Mouse (Mus musculus): ENCODE data around the gene Mthfd2l.

DNA sequence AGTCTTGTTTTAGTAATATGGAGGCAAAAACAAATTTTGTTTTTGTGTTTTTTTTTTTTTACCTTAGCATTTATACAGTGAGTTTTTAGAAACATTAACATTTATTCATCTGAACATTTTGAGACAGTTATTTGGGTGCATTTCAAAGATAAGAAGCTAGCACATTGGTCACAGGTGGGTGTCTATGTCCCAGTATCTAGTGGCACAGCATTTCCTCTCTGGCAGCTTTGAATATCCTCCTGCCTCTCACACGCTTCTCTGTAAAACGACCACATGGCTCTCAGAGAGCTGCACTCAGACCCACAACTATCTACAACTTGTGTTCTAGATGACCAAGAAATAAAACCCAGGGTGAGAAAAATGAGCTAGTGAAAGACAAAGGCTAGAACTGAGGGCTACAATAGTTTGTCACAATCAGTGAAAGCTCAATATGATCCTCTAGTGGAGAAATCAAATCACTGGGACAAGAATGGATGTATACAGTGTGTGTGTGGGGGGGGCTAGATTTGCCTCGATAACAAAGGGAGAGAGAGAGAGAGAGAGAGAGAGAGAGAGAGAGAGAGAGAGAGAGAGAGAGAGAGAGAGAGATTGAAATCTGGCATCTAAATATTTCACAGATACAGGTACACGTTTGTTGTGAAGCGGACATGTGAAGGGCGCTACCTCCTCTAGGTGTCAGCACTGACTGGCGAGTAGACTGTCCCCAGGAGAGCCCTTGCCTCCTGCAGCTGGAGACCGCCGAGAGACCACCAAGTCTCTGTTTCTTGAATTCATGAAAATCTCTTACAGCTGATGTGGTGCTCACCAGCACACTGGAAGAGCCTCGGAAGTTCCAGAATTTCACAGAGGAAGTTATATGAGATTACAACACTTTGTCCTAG lies 28.3 kb upstream of the Mthfd2l start:
- TF ChIP-seq EP300 (IDR thresholded peaks at IDR 0.05; ENCODE audit: insufficient read depth, low read depth, low read length) (no peak), CTCF (IDR thresholded peaks at IDR 0.05) (peak; percentile 46), POLR2A (IDR thresholded peaks at IDR 0.05; ENCODE audit: insufficient read depth, low read depth, low read length) (no peak)

All from heart, adult 2 months (tissue).